Mouse (Mus musculus): ENCODE results near the gene Cops7a. TPM values are rescaled to one million over a fixed set of nuclear protein-coding genes. Genes with fewer than 3 reads are reported as not detected.
A peak's percentile ranks its signal among the peaks of the same experiment; 100 is the strongest.

Cops7a gene
- 203 and 241 TPM in 2 replicates for total RNA-seq (2014; rRNA removed; ENCODE audit: low replicate concordance)
- polyA plus RNA-seq (2015; fragmentation: Nextera tagmentation; extraction: Ambion mirVana) = 130 and 134 TPM in 2 replicates

DNA sequence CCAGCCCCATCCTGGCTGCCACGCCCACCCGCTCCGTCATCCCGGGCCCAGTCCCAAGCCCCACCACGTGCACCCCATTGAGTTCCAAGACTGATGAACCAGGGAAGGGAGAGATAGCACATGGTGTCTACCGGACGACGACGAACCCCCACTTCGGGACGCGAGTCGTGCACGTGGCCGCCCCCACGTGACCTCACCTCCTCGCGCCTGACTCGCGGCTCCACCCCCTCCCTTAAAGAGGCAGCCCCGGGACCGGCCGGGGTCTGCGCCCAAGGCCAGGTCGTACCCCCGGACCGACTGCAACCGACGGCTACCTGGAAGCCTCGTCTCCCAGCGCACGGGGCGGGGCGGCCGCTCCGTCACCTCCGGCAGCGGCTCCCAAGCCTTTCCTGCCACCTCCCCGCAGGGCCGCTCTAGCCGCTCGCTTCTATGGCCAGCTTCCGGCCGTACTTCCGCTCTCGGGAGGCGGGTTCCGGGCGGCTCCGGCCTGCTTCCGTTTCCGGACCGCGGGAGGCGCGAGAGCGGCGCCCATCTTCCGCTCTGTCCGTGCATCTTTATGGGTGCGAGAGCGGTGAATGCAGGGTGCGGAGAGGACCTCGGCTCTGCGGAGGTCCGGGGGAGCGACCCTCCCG, at the start of gene Cops7a:
Cops7a (minus strand) TSS at position 451 of the 632 bp plus-strand sequence.
- Histone ChIP-seq H3K27me3 (ENCODE audit: control insufficient read depth, insufficient read depth, low read length) (no peaks in the 10 kb centered on the region), H3K9ac (replicated peaks; ENCODE audit: low read depth, low read length) (peak within 1 kb of the TSS; percentile 68), H3K27ac (ENCODE audit: low read depth) (peak within 1 kb of the TSS; percentile 87), H3K9me3 (replicated peaks; ENCODE audit: control insufficient read depth, low read length) (no peaks in the 10 kb centered on the region), H3K4me1 (ENCODE audit: control insufficient read depth, insufficient read depth) (peaks cover 13% of the 10 kb centered on the region), H3K4me3 (ENCODE audit: low read depth, low read length) (peak within 1 kb of the TSS; percentile 69), H3K36me3 (replicated peaks; ENCODE audit: control insufficient read depth, insufficient read depth, low read length) (peaks cover 15% of the 10 kb centered on the region), H3K4me2 (ENCODE audit: low read depth, low read length) (peak within 1 kb of the TSS; percentile 77)
- ATAC-seq (ENCODE audit: insufficient read depth, low read depth) = peak; percentile 94
- DNase-seq (ENCODE audit: low spot score) = peak; percentile 93
- under 1% methylated on average over 68 of the region's 68 CpGs for WGBS
- peak; percentile 90 for TF ChIP-seq EP300 (IDR thresholded peaks at IDR 0.05; ENCODE audit: low read depth)
- peak; percentile 3; the same call in 1 of the 2 replicates for TF ChIP-seq CTCF (IDR thresholded peaks at IDR 0.05; ENCODE audit: low read depth)

DNA sequence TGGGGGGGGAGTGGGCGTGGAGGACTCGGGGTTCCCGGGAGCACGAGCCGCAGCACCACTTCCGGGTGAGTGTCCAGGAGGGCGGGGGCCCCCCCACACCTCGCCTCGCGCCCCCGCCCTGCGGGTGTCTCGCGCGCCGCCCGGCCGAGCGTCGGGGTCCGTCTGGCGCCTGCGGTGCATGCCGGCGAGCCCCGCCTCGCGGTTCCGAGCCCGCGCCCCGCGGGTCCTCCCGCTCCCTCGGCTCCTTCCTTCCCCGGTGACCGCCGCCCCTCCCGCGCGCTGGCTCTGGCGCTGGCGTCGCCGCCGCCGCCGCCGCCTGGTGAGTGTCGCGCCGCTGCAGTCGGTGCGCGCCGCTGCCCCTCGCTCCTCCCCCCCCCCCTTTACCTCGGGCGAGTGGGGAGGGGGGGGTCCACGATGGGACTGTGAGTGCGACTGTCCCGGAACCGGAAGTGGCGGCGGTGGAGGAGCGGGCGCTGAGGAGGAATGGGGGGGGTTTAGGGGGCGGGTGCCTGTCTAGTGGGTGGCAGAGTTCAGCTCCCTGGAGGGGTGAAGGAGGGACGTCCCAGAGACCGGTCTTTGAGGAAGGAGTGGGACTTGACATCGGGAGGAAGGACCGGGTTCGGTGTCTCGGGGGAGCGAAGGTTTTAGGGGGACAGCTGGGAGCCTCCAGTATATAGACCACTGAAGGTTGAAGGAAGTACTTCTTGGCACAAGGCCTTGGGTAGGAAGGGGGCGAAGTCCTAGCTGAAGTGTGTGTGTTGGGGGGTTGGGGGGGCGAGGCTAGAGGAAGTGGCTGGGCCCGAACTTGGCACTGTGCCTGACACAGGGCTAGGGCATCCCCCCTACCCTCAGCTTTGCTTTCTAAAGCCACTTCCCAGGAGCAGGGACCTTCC, 44.1 kb upstream of the Cops7a start:
- peak; percentile 23; the same call in 1 of the 2 replicates for TF ChIP-seq EP300 (IDR thresholded peaks at IDR 0.05; ENCODE audit: low read depth)
- no peak for TF ChIP-seq CTCF (IDR thresholded peaks at IDR 0.05; ENCODE audit: low read depth)
- H3K36me3 ChIP-seq (replicated peaks; ENCODE audit: control insufficient read depth, insufficient read depth, low read length) = peaks cover 30% of the 10 kb centered on the region
- no peaks in the 10 kb centered on the region for H3K9me3 ChIP-seq (replicated peaks; ENCODE audit: control insufficient read depth, low read length)
- peaks cover 17% of the 10 kb centered on the region for H3K4me1 ChIP-seq (ENCODE audit: control insufficient read depth, insufficient read depth)
- no peaks in the 10 kb centered on the region for H3K27me3 ChIP-seq (ENCODE audit: control insufficient read depth, insufficient read depth, low read length)
- H3K9ac ChIP-seq (replicated peaks; ENCODE audit: low read depth, low read length) = peak overlapping the region; percentile 94
- WGBS = under 1% methylated on average over 49 of the region's 78 CpGs
- peak; percentile 77 for DNase-seq (ENCODE audit: low spot score)
- H3K4me2 ChIP-seq (ENCODE audit: low read depth, low read length) = peak overlapping the region; percentile 77
- H3K4me3 ChIP-seq (ENCODE audit: low read depth, low read length) = peak overlapping the region; percentile 94
- ATAC-seq (ENCODE audit: insufficient read depth, low read depth) = peak; percentile 81
- peak overlapping the region; percentile 99 for H3K27ac ChIP-seq (ENCODE audit: low read depth)

DNA sequence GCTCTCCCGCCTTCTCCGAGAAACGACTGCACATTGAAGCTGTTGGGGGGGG, 43.6 kb upstream of the Cops7a start, which contains the start of gene Zfp384:
Zfp384 (plus strand) TSS at position 17 of the 52 bp plus-strand sequence.
- 0% methylated on average over 3 of the region's 3 CpGs for WGBS
- Histone ChIP-seq H3K36me3 (replicated peaks; ENCODE audit: control insufficient read depth, insufficient read depth, low read length) (peaks cover 25% of the 10 kb centered on the region), H3K9me3 (replicated peaks; ENCODE audit: control insufficient read depth, low read length) (no peaks in the 10 kb centered on the region), H3K27me3 (ENCODE audit: control insufficient read depth, insufficient read depth, low read length) (no peaks in the 10 kb centered on the region), H3K9ac (replicated peaks; ENCODE audit: low read depth, low read length) (peak within 1 kb of the TSS; percentile 94), H3K27ac (ENCODE audit: low read depth) (peak within 1 kb of the TSS; percentile 99), H3K4me1 (ENCODE audit: control insufficient read depth, insufficient read depth) (peaks cover 21% of the 10 kb centered on the region), H3K4me2 (ENCODE audit: low read depth, low read length) (peak within 1 kb of the TSS; percentile 77), H3K4me3 (ENCODE audit: low read depth, low read length) (peak within 1 kb of the TSS; percentile 94)
- no peak for DNase-seq (ENCODE audit: low spot score)
- no peak for ATAC-seq (ENCODE audit: insufficient read depth, low read depth)
- TF ChIP-seq CTCF (IDR thresholded peaks at IDR 0.05; ENCODE audit: low read depth) (no peak), EP300 (IDR thresholded peaks at IDR 0.05; ENCODE audit: low read depth) (no peak)

DNA sequence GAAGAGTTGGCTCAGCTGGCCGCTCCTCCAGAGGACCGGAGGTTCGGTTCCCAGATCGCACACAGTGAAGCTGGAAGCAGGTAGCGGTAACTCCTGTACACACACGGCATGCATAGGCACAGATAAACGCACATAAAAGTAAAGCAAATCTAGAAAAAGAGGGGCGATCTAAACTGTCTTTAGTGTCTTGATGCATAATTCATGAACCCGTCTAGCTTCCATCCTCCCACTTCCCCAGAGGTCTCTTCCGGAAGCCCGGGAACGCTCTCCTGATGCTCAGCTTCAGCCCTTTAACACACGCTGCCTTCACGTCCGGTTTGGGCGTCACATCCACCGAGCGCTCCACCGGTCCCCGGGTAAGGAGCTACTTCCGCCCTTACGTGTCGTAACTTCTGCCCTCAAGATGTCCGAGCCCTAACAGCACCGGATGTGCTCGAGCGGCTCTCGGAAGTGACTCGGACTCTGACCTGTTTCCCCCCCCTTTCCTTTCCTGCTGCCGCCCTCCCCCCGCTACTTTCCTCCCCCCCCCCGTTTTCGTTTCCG, 43.3 kb upstream of the Cops7a start:
- no peaks in the 10 kb centered on the region for H3K27me3 ChIP-seq (ENCODE audit: control insufficient read depth, insufficient read depth, low read length)

DNA sequence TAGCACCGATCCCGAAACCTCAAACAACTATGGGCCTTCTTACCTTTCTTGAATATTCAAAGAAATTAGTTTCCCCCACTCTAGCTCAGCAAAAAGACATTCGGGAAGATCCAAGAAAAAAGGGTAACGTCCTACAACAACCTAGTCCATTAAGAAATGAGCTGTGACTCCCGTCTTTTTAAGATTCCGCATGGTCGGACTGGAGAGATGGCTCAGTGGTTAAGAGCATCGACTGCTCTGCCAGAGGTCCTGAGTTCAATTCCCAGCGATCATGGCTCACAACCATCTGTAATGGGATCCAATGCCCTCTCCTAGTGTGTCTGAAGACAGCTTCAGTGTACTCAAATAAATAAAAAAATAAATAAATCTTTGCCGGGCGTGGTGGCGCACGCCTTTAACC, 42.7 kb upstream of the Cops7a start:
- ATAC-seq (ENCODE audit: insufficient read depth, low read depth) = no peak
- H3K9me3 ChIP-seq (replicated peaks; ENCODE audit: control insufficient read depth, low read length) = no peaks in the 10 kb centered on the region
- peak overlapping the region; percentile 68 for H3K27ac ChIP-seq (ENCODE audit: low read depth)
- DNase-seq (ENCODE audit: low spot score) = no peak
- no peaks in the 10 kb centered on the region for H3K27me3 ChIP-seq (ENCODE audit: control insufficient read depth, insufficient read depth, low read length)
- peak overlapping the region; percentile 77 for H3K4me2 ChIP-seq (ENCODE audit: low read depth, low read length)
- peak overlapping the region; percentile 94 for H3K4me3 ChIP-seq (ENCODE audit: low read depth, low read length)
- WGBS = 39% methylated on average over 13 of the region's 13 CpGs
- no peak for TF ChIP-seq EP300 (IDR thresholded peaks at IDR 0.05; ENCODE audit: low read depth)
- no peak for TF ChIP-seq CTCF (IDR thresholded peaks at IDR 0.05; ENCODE audit: low read depth)
- peaks cover 21% of the 10 kb centered on the region for H3K4me1 ChIP-seq (ENCODE audit: control insufficient read depth, insufficient read depth)
- H3K9ac ChIP-seq (replicated peaks; ENCODE audit: low read depth, low read length) = no peak overlapping the region
- peaks cover 19% of the 10 kb centered on the region for H3K36me3 ChIP-seq (replicated peaks; ENCODE audit: control insufficient read depth, insufficient read depth, low read length)

More for the DNA sequence above, 43.3 kb upstream of the Cops7a start:
- peaks cover 22% of the 10 kb centered on the region for H3K36me3 ChIP-seq (replicated peaks; ENCODE audit: control insufficient read depth, insufficient read depth, low read length)
- under 1% methylated on average over 32 of the region's 34 CpGs for WGBS
- H3K9me3 ChIP-seq (replicated peaks; ENCODE audit: control insufficient read depth, low read length) = no peaks in the 10 kb centered on the region
- DNase-seq (ENCODE audit: low spot score) (peak; percentile 98), ATAC-seq (ENCODE audit: insufficient read depth, low read depth) (peak; percentile 96)
- TF ChIP-seq CTCF (IDR thresholded peaks at IDR 0.05; ENCODE audit: low read depth) (no peak), EP300 (IDR thresholded peaks at IDR 0.05; ENCODE audit: low read depth) (peak; percentile 81)
- peaks cover 21% of the 10 kb centered on the region for H3K4me1 ChIP-seq (ENCODE audit: control insufficient read depth, insufficient read depth)
- H3K9ac ChIP-seq (replicated peaks; ENCODE audit: low read depth, low read length) = peak overlapping the region; percentile 94
- H3K4me3 ChIP-seq (ENCODE audit: low read depth, low read length) = peak overlapping the region; percentile 94
- peak overlapping the region; percentile 99 for H3K27ac ChIP-seq (ENCODE audit: low read depth)
- peak overlapping the region; percentile 77 for H3K4me2 ChIP-seq (ENCODE audit: low read depth, low read length)
